Mouse (Mus musculus) kidney, adult 8-10 months (tissue): ENCODE results near the gene Hyal3.

Experiments used
- DNase-seq, 2 experiments: peaks; one replicate each; pipeline ENCODE4 v3.0.0; 2022

Hyal3 gene

GRCm38 (mm10) chr9:107580501-107581317 lies at the start of gene Hyal3:
Gene Hyal3 (plus strand): TSS chr9:107580818.
- DNase-seq: peak; percentile 95 to 96

GRCm38 (mm10) chr9:107533791-107534407 lies 46.7 kb upstream of the Hyal3 start, which contains the start of gene Tmem115:
Gene Tmem115 (plus strand): TSS chr9:107533945.
- DNase-seq: peak; percentile 95 to 97

- no peak for DNase-seq
Measured at GRCm38 (mm10) chr9:107534408-107535202, 46.0 kb upstream of the Hyal3 start.

DNA sequence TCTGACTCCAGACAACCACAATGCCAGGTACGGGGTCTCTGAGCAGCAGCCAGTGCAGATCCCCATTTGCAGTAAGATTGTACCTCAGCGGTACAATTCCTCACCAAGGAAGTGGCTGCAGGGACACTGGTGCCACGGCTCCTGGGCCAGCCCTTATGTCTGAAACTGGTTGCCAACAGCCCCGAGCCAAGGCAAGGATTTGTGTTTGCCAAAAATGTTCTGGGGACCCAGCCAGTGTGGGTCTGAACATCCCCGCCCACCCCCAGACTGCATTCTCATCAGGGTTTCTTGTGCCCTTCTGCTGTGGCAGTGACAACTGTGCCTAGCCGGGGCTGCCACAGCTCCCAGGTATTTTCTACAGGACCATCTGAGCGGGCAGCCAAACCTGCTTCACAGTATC lies 42.4 kb upstream of the Hyal3 start:
- no peak for DNase-seq

- no peak for DNase-seq
Measured at GRCm38 (mm10) chr9:107538711-107539110, 41.9 kb upstream of the Hyal3 start.

- no peak for DNase-seq
Measured at GRCm38 (mm10) chr9:107539940-107540339, 40.7 kb upstream of the Hyal3 start.

- DNase-seq: no peak
Measured at GRCm38 (mm10) chr9:107540420-107540819, 40.2 kb upstream of the Hyal3 start.

DNA sequence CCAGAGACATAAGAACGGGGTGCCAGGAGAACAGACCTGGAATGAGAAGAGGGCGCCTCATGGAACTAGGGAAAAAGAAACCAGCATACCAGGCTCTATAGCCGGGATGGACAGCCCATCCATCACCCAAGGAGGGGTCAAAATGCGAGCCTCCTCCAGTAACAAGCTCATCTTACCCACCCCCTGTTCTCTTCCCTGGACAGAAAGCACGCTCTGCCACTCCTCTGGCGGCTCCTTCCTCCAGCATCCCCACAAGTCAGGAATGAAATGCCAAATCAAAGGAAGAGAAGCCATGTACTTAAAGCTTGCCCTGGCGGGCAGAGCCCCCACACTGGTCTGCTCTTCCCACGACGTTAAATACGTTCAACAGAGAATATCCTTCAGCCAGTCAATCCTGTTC lies 39.6 kb upstream of the Hyal3 start:
- DNase-seq: no peak

- DNase-seq: peak; percentile 95
Measured at GRCm38 (mm10) chr9:107541474-107542351, 38.9 kb upstream of the Hyal3 start, which contains the start of the genes Cyb561d2 and Nprl2. Gene Cyb561d2 (minus strand): TSS chr9:107542193. Gene Nprl2 (plus strand): TSS chr9:107542226.

DNA sequence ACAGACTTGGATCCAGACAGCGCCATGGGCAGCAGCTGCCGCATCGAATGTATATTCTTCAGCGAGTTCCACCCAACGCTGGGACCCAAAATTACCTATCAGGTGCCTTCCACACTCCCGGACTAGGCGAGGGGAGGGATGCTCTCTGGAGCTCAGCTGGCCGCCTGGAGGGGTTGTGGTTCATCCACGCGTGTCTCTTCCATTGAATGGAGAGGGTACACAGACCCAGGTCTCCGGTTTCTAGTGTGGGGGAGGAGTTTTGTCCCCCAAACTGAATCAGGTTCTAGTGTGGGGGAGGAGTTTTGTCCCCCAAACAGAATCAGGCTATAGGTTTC lies 38.3 kb upstream of the Hyal3 start:
- no peak for DNase-seq

DNA sequence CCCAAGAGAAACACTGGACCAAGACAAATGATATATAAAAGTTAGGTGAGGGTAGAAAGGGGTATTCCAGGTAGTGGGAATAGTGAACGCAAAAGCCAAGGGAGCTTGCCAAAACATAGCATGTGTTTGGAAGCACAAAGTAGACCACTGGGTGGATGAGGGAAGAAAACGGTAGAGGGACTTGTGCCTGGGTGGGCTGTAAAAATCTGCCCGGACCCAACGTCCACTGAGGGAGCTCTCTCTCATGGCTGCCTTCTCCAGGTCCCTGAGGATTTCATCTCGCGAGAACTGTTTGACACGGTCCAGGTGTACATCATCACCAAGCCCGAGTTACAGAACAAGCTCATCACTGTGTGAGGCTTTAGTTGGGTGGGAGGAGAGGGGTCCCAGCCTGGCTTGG lies 37.9 kb upstream of the Hyal3 start:
- DNase-seq: no peak

DNA sequence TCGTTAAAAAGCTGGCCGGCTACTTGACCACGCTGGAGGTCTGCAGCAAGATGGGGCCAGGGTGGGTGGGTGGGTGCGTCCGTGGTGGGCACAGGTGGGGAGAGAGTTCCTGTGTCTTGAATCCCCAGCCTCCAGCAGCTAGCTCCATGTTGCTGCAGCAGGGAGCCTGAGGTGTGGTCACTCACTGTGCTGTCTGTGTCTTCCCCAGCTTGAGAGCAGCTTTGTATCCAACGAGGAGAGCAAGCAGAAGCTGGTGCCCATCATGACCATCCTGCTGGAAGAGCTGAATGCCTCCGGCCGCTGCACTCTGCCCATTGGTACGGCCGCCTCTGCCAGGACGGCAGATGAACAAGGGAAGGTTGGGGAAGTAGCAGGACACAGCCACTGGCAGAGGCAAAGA lies 37.3 kb upstream of the Hyal3 start:
- no peak for DNase-seq

DNA sequence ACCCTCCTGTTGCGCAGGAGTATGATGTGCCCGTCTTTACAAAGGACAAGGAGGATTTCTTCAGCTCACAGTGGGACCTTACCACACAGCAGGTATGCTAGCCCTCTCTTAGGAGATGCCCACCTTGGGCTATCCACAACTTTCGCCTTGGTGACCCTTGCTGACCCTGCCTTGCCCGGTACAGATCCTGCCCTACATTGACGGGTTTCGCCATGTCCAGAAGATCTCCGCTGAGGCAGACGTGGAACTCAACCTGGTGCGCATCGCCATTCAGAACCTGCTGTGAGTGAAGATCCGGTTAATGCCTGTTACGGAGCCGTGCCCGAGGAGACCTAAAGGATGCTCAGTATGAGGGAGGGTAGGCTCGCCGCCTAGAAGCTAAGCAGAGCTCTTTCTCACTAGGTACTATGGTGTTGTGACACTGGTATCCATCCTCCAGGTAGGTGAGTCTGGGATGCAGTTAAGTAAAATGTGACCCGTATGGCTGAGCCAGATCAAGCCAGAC lies 36.4 kb upstream of the Hyal3 start:
- DNase-seq: no peak

DNA sequence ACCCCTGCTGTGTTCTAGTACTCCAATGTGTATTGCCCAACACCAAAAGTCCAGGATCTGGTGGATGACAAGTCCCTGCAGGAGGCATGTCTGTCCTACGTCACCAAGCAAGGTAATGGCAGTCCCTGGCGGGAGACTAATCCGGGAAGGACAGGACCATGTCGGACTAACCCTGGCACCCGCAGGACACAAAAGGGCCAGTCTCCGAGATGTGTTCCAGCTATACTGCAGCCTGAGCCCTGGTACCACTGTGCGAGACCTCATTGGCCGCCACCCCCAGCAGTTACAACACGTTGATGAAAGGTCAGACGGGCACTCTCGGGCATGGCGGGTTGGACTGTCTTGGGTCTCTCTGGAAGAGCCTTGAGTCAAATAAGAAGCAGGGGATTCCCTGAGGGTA lies 35.9 kb upstream of the Hyal3 start:
- DNase-seq: no peak

DNA sequence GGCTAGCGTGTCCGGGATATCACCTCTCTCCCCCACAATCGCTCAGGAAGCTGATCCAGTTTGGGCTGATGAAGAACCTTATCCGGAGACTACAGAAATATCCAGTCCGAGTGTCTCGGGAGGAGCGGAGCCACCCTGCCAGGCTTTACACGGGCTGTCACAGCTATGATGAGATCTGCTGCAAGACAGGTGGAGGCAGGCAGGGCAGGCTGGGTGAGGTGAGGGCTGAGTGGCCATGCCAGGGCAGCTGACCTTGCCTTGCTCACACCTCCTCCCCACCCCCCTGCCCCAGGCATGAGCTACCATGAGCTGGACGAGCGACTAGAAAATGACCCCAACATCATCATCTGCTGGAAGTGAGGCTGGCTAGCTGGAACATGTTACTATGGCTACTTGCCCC lies 35.4 kb upstream of the Hyal3 start:
- no peak for DNase-seq

DNA sequence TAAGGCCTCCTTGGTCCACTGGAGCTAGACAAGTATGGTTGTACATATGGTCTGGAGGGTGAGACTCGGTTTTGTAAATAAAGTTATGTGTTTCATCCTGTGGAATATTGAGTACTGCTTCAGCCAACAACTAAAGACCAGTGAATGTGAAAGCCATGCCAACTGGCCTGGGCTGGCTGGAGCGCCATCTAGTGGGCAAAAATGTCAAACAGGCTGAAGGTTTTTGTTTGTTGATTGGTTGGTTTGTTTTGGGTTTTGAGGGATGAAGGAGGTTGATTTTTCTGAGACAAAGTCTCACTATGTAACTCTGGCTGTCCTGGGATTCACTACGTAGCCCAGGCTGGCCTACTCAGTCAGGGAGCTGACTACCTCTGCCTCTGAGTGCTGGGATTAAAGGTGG lies 35.0 kb upstream of the Hyal3 start:
- DNase-seq: peak; percentile 63 to 85

DNA sequence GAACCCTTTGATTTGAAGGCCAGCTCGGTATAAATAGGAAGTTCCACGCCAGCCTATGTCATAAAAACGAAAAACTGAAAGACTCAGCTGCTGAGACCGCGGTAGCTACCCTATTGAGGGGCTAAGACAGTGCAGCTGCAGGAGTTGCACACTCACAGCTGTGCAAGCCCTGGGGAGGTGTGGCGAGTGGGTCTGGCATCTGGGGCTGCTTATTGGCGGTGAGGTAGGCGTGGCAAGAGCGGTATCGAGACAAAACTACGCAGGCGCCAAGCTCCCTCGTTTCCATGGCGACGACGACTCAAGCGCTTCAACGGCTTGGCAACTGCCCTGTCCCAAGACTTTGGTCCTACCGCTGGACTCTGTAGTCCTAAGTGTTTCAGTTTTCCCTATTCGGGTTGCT lies 33.6 kb upstream of the Hyal3 start, which contains the start of gene Zmynd10:
Gene Zmynd10, plus strand, starts transcription at position 273 of the 400 bp plus-strand sequence.
- peak; percentile 97 for DNase-seq

DNA sequence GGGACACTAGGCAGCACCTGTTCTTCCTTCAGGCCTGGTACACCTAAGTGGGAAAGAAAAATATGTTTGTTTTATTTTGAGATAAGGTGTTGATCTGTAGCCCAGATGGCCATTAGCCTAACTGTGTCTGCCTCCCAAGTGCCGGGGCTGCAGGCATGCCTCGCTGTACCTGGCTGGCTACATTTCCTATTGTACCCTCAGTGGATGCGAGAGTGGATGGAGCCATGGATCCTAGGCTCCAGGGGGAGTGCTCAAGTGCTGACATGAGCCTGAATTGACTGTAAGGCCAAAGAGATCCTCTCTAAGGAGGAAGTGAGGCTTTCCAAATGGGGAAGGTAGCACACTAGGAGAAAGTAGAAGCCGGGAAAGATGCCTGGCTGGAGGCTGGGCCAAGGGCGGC lies 32.7 kb upstream of the Hyal3 start:
- DNase-seq: peak in 1 of 2 experiments; percentile 22

DNA sequence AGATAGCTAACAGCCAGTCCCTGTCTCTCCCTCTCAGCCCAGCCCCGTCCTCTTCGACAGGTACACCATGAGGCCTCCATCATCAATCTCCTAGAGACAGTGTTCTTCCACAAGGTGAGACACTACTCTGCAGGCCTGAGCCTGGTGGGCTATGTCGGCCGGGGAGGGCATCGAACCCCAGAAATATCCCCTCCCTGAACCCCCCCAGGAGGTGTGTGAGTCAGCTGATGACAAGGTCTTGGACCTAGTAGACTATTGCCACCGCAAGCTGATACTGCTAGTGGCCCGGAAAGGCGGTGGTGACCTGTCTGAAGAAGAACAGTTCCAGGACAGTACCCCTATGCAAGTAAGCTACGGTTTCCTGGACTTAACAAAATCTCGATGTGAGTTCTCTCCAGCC lies 31.8 kb upstream of the Hyal3 start:
- no peak for DNase-seq

- no peak for DNase-seq
Measured at GRCm38 (mm10) chr9:107549297-107550074, 31.1 kb upstream of the Hyal3 start.

GRCm38 (mm10) chr9:107550491-107551116 lies 30.0 kb upstream of the Hyal3 start:
- DNase-seq: peak; percentile 89 to 93
